Mouse (Mus musculus) fat pad, adult 2 months (tissue): ENCODE results near the gene Pgp.

Source experiments
- DNase-seq: peaks from one replicate; pipeline ENCODE4 v3.0.0-alpha.2; 2011; ENCODE audit warnings: low read depth, low spot score; ENCODE audit errors: extremely low read depth

Gene Pgp

GRCm38 (mm10) chr17:24514270-24515257 is 44.4 kb downstream of the Pgp start:
- no peak for DNase-seq

- no peak for DNase-seq
These were observed 50.3 kb downstream of the Pgp start for GRCm38 (mm10) chr17:24520450-24520849.
